ENCODE assay signal across 21 mouse cellular contexts in genomic region chr2:32341634-32341939, GRCm38 (mm10). TPM values are rescaled to one million over a fixed set of nuclear protein-coding genes. Genes with fewer than 3 reads are reported as not detected.
DNase-seq lines count a peak whose midpoint lies in the region; TF ChIP-seq lines count a peak whose summit lies in the region.
"Had no signal": no experiment of that assay in that cellular context is flagged by ENCODE, and none has a peak within 500 bp of the region (broad histone marks: within the 10 kb centered on the region; RNA-seq: fewer than 3 reads in every experiment).

No protein-coding gene starts in this region.

- no peak for TF ChIP-seq POLR2A in heart, adult 2 months (IDR thresholded peaks at IDR 0.05; ENCODE audit: insufficient read depth, low read depth, low read length)
- TF ChIP-seq POLR2A in cortical plate, adult 2 months (IDR thresholded peaks at IDR 0.05; ENCODE audit: extremely low read depth, insufficient read depth, low read length), result no peak

- no peaks in the 10 kb centered on the region for H3K27me3 ChIP-seq in heart, adult 2 months (ENCODE audit: control insufficient read depth, insufficient read depth, low read length)
- H3K27me3 ChIP-seq: limb, embryonic 12.5 days; neural tube, embryonic 12.5 days had no signal

- no peak for DNase-seq in heart, adult 2 months
- DNase-seq in heart, adult 8-10 months (ENCODE audit: low spot score), result no peak
- peak; percentile 48 for DNase-seq in 3134 (ENCODE audit: extremely low read depth, insufficient read length, low spot score)
- DNase-seq in brain, adult 2 months (ENCODE audit: low read depth, low spot score), result peak; percentile 36
- no peak for DNase-seq in thymus, postnatal 0 days (ENCODE audit: low spot score)
- DNase-seq in T-cell, adult 2 months (ENCODE audit: low spot score), result no peak
- DNase-seq: adrenal gland, postnatal 10 days; heart, postnatal 14 days; kidney, adult 8-10 months; kidney, postnatal 14 days; liver, embryonic 13.5 days; lung, embryonic 14.5 days; thymus, postnatal 14 days had no signal

- no peak for TF ChIP-seq EP300 in heart, adult 2 months (IDR thresholded peaks at IDR 0.05; ENCODE audit: insufficient read depth, low read depth, low read length)

- no peaks in the 10 kb centered on the region for H3K36me3 ChIP-seq in heart, adult 2 months (ENCODE audit: control insufficient read depth, insufficient read depth, low read length)
- H3K36me3 ChIP-seq: heart, embryonic 12.5 days; liver, embryonic 13.5 days; midbrain, embryonic 12.5 days had no signal

- intact Hi-C loops in heart, adult 2 months (cut with DNase I), result no loop called here

- no peak for TF ChIP-seq CTCF in heart, adult 2 months (IDR thresholded peaks at IDR 0.05)
- no peak for TF ChIP-seq CTCF in cortical plate, adult 2 months (IDR thresholded peaks at IDR 0.05; ENCODE audit: extremely low read depth, insufficient read depth, low read length)

- peak overlapping the region; percentile 65; the same call in 1 of the 2 replicates for H3K27ac ChIP-seq in heart, adult 2 months
- H3K27ac ChIP-seq in cortical plate, adult 2 months (ENCODE audit: insufficient read depth, low read length), result peak overlapping the region; percentile 70
- H3K27ac ChIP-seq: hindbrain, embryonic 12.5 days; limb, embryonic 12.5 days; liver, embryonic 13.5 days; macrophage; neural tube, embryonic 12.5 days had no signal

- H3K79me2 ChIP-seq in heart, adult 2 months (replicated peaks; ENCODE audit: control insufficient read depth, insufficient read depth, low read length), result no peaks in the 10 kb centered on the region

- 73% methylated on average over 4 of the region's 4 CpGs for WGBS in heart, adult 2 months

- H3K4me3 ChIP-seq in heart, adult 2 months, result no peak overlapping the region
- H3K4me3 ChIP-seq in cortical plate, adult 2 months (ENCODE audit: insufficient read depth, low read length), result no peak overlapping the region
- H3K4me3 ChIP-seq: heart, embryonic 12.5 days; hindbrain, embryonic 12.5 days; limb, embryonic 12.5 days; liver, embryonic 13.5 days; midbrain, embryonic 12.5 days; neural tube, embryonic 12.5 days had no signal

- H3K9ac ChIP-seq in heart, adult 2 months (ENCODE audit: low read depth, low read length), result no peak overlapping the region
- H3K9ac ChIP-seq: heart, embryonic 12.5 days; hindbrain, embryonic 12.5 days; limb, embryonic 12.5 days; liver, embryonic 13.5 days; lung, embryonic 14.5 days; midbrain, embryonic 12.5 days; neural tube, embryonic 12.5 days had no signal

- H3K4me1 ChIP-seq in heart, adult 2 months (ENCODE audit: control insufficient read depth, insufficient read depth, low read length), result no peaks in the 10 kb centered on the region
- peaks cover 14% of the 10 kb centered on the region for H3K4me1 ChIP-seq in cortical plate, adult 2 months (ENCODE audit: control insufficient read depth, insufficient read depth, low read length)
- H3K4me1 ChIP-seq: heart, embryonic 12.5 days; limb, embryonic 12.5 days; liver, embryonic 13.5 days had no signal

RNA-seq across cellular contexts. Expression of gene Ciz1, which starts 10.5 kb away (rescaled TPM):
- total RNA-seq in heart, adult 2 months (2021), result 10 to 100 TPM; 26.7 to 29.5 TPM
- polyA plus RNA-seq in heart, adult 2 months (2012; rRNA removed), result 117 and 128 TPM in 2 replicates
- 10 to 100 TPM; 25.8 to 34.9 (median 28.0) TPM for total RNA-seq in heart, adult 8-10 months (2022)
- polyA plus RNA-seq in cortical plate, adult 2 months (2012; rRNA removed), result 171 and 184 TPM in 2 replicates
- 30.5 and 37.6 TPM in 2 replicates for polyA plus RNA-seq in thymus, postnatal 0 days (2015; fragmentation: Nextera tagmentation; extraction: Ambion mirVana)

RNA-seq across cellular contexts. Expression of gene Dnm1, which starts 11.6 kb away (rescaled TPM):
- total RNA-seq in heart, adult 2 months (2021), result 1 to 10 TPM; 4.0 to 5.5 TPM
- 20.4 and 23.1 TPM in 2 replicates for polyA plus RNA-seq in heart, adult 2 months (2012; rRNA removed)
- total RNA-seq in heart, adult 8-10 months (2022), result 1 to 10 TPM; 3.5 to 7.5 (median 4.6) TPM
- 1,325 and 1,395 TPM in 2 replicates for polyA plus RNA-seq in cortical plate, adult 2 months (2012; rRNA removed)
- 0.69 and 0.83 TPM in 2 replicates for polyA plus RNA-seq in thymus, postnatal 0 days (2015; fragmentation: Nextera tagmentation; extraction: Ambion mirVana)
- total RNA-seq: monocyte, adult 5-6 weeks had no signal

RNA-seq across cellular contexts. Expression of gene 1110008P14Rik, which starts 40.2 kb away (rescaled TPM):
- 10 to 100 TPM; 39.6 to 44.8 TPM for total RNA-seq in heart, adult 2 months (2021)
- 129 and 132 TPM in 2 replicates for polyA plus RNA-seq in heart, adult 2 months (2012; rRNA removed)
- 10 to 100 TPM; 43.8 to 49.1 (median 45.3) TPM for total RNA-seq in heart, adult 8-10 months (2022)
- polyA plus RNA-seq in cortical plate, adult 2 months (2012; rRNA removed), result 931 and 1,007 TPM in 2 replicates
- polyA plus RNA-seq in thymus, postnatal 0 days (2015; fragmentation: Nextera tagmentation; extraction: Ambion mirVana), result 66.9 and 77.3 TPM in 2 replicates

RNA-seq across cellular contexts. Expression of gene Lcn2, which starts 46.5 kb away (rescaled TPM):
- 1 to 10 TPM; 4.1 to 6.9 TPM for total RNA-seq in heart, adult 2 months (2021)
- polyA plus RNA-seq in heart, adult 2 months (2012; rRNA removed), result 6.6 and 11.3 TPM in 2 replicates
- 1 to 10 TPM; 3.7 to 7.2 (median 6.4) TPM for total RNA-seq in heart, adult 8-10 months (2022)
- polyA plus RNA-seq in cortical plate, adult 2 months (2012; rRNA removed), result 0.25 and 0.58 TPM in 2 replicates
- 4.3 and 6.3 TPM in 2 replicates for polyA plus RNA-seq in thymus, postnatal 0 days (2015; fragmentation: Nextera tagmentation; extraction: Ambion mirVana)
- polyA plus RNA-seq: lung, embryonic 14.5 days had no signal

RNA-seq across cellular contexts. Expression of gene Swi5, which starts 53.7 kb away (rescaled TPM):
- total RNA-seq in heart, adult 2 months (2021), result 100 to 1,000 TPM; 205 to 233 TPM
- 173 and 223 TPM in 2 replicates for polyA plus RNA-seq in heart, adult 2 months (2012; rRNA removed)
- total RNA-seq in heart, adult 8-10 months (2022), result 100 to 1,000 TPM; 221 to 257 (median 231) TPM
- 256 and 268 TPM in 2 replicates for polyA plus RNA-seq in cortical plate, adult 2 months (2012; rRNA removed)
- 429 and 466 TPM in 2 replicates for polyA plus RNA-seq in thymus, postnatal 0 days (2015; fragmentation: Nextera tagmentation; extraction: Ambion mirVana)

Comparison
In these comparisons a context has a peak if more than half of its experiments do, and no peak if none do; other contexts are left out.
1. DNase-seq: peak in 3134 (single experiment) and brain, adult 2 months (single experiment); none in heart, adult 2 months (0 of 2), heart, adult 8-10 months (single experiment), thymus, postnatal 0 days (single experiment) and T-cell, adult 2 months (single experiment).
2. RNA of gene Dnm1, which starts 11.6 kb away (polyA plus RNA-seq): 1,325 to 1,395 TPM in cortical plate, adult 2 months; 20.4 to 23.1 TPM in heart, adult 2 months and 0.69 to 0.83 TPM in thymus, postnatal 0 days; every median in the first group is over 10 times any median in the second.